Mouse (Mus musculus) MEL (cell line): Measurements from ENCODE around the gene Rsph1.

Experiments
- CHD2 ChIP-seq: IDR thresholded peaks from 2 replicates; pipeline ENCODE4 v1.6.1; 2011; ENCODE audit warnings: low read length, improper control_type of control experiment
- CTCF ChIP-seq, 3 experiments: IDR thresholded peaks in 2 of 3; conservative IDR thresholded peaks in 1 of 3; 2 replicates each; pipeline ENCODE4 v1.5.1; 2011 to 2012; ENCODE audit warnings: low read length in 3 of 3, low read depth in 2 of 3, mild to moderate bottlenecking in 2 of 3, improper control_type of control experiment in 1 of 3, inconsistent platforms in 1 of 3, mixed read lengths in 1 of 3, moderate library complexity in 1 of 3; ENCODE audit not compliant: control insufficient read depth in 1 of 3, insufficient read depth in 1 of 3, poor library complexity in 1 of 3, severe bottlenecking in 1 of 3
- ELF1 ChIP-seq: IDR thresholded peaks from 2 replicates; pipeline ENCODE4 v1.6.1; 2014; ENCODE audit warnings: low read depth, mild to moderate bottlenecking, inconsistent platforms, low read length, improper control_type of control experiment, moderate library complexity
- EP300 ChIP-seq, 2 experiments: IDR thresholded peaks; 2 replicates each; pipeline ENCODE4 v1.6.1; 2011; ENCODE audit warnings: improper control_type of control experiment in 2 of 2, low read length in 2 of 2, low read depth in 1 of 2, mild to moderate bottlenecking in 1 of 2
- GATA1 ChIP-seq: IDR thresholded peaks from 2 replicates; pipeline ENCODE4 v1.6.1; 2011; ENCODE audit warnings: low read depth, low read length, improper control_type of control experiment
- JUND ChIP-seq: IDR thresholded peaks from 2 replicates; pipeline ENCODE4 v1.6.1; 2011; ENCODE audit warnings: low read depth, mild to moderate bottlenecking, improper control_type of control experiment, low read length
- MAZ ChIP-seq: IDR thresholded peaks from 2 replicates; pipeline ENCODE4 v1.6.1; 2012; ENCODE audit warnings: low read depth, mild to moderate bottlenecking, inconsistent platforms, low read length, improper control_type of control experiment
- NRF1 ChIP-seq: IDR thresholded peaks from 2 replicates; pipeline ENCODE4 v1.6.1; 2014; ENCODE audit warnings: low read depth, mild to moderate bottlenecking, inconsistent platforms, low read length, improper control_type of control experiment, moderate library complexity; ENCODE audit not compliant: poor library complexity, insufficient read depth, severe bottlenecking
- POLR2A ChIP-seq, 2 experiments: IDR thresholded peaks; 2 replicates each; pipeline ENCODE4 v1.6.1; 2011 to 2012; ENCODE audit warnings: low read length in 2 of 2, mild to moderate bottlenecking in 2 of 2, control low read depth in 1 of 2, improper control_type of control experiment in 1 of 2, low read depth in 1 of 2, moderate library complexity in 1 of 2; ENCODE audit not compliant: control insufficient read depth in 1 of 2, insufficient read depth in 1 of 2, poor library complexity in 1 of 2
- TAL1 ChIP-seq: IDR thresholded peaks from 2 replicates; pipeline ENCODE4 v1.6.1; 2012; ENCODE audit warnings: mild to moderate bottlenecking, inconsistent platforms, low read length, moderate library complexity, mixed read lengths
- UBTF ChIP-seq: IDR thresholded peaks from 2 replicates; pipeline ENCODE4 v1.6.1; 2012; ENCODE audit warnings: low read depth, mild to moderate bottlenecking, inconsistent platforms, low read length, improper control_type of control experiment, moderate library complexity, borderline replicate concordance; ENCODE audit not compliant: insufficient read depth
- ZC3H11A ChIP-seq: IDR thresholded peaks from 2 replicates; pipeline ENCODE4 v1.6.1; 2012; ENCODE audit warnings: low read depth, mild to moderate bottlenecking, inconsistent platforms, low read length, improper control_type of control experiment

DNA sequence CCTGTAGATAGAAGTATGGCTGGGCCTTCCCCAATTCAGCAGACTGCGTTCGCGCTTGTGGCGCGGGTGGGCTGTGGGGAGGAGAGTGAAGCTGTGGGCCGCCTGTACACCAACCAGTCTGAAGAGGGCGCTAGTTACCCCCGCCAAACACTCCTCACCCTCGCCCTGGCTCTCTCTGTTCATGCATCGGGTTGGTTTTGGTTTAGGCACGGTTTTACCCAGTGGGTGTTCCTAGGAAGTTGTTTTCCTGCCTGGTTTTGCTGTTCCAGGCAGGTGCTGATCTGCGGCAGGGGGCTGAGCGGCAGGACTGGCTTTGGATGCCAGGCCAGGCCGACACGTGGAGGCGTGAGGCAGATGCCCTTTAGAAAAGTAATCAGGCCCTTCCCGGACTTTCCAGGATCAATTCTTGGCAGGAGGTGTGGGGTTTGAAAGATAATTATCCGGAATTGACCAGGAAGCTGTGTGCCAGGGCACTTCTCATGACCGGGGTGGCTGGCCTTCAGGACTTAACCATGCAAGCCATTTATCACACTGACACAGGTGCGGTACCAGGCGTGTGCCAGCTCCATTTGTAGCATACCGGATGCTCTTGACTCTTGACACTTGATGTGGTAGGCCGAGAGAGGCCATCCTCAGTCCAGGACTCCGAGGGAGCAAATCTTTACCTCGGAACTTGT is 18.2 kb upstream of the Rsph1 start:
- TF ChIP-seq MAZ (peak; percentile 56; the same call in 1 of the 2 replicates), CTCF (IDR thresholded peaks at IDR 0.05 in 2 of 3, conservative IDR thresholded peaks at IDR 0.05 in 1 of 3; ENCODE audit: control insufficient read depth in 1 of 3, insufficient read depth in 1 of 3, low read depth in 2 of 3, low read length in 3 of 3, poor library complexity in 1 of 3, severe bottlenecking in 1 of 3) (peak; percentile 76 to 86 (median 79)), ELF1 (0 out of 2 replicates have a peak, but pooled peaks have one; percentile 16), GATA1 (no peak), ZC3H11A (no peak), POLR2A (IDR thresholded peaks at IDR 0.05; ENCODE audit: control insufficient read depth in 1 of 2, insufficient read depth in 1 of 2, low read depth in 1 of 2, low read length in 2 of 2, poor library complexity in 1 of 2) (no peak; a peak in 1 of 4 replicates), TAL1 (0 out of 2 replicates have a peak, but pooled peaks have one; percentile 17), JUND (no peak), UBTF (no peak), CHD2 (no peak), EP300 (IDR thresholded peaks at IDR 0.05; ENCODE audit: low read depth in 1 of 2, low read length in 2 of 2) (no peak), NRF1 (no peak)
